Mouse (Mus musculus): ENCODE measurements around the gene Fam173b. TPM values are rescaled to one million over a fixed set of nuclear protein-coding genes. Genes with fewer than 3 reads are reported as not detected.

The Fam173b gene
- polyA plus RNA-seq, 1 experiment from 2014 or later, result 9.3 TPM

- no peak for DNase-seq
- Histone ChIP-seq H3K27me3 (ENCODE audit: insufficient read depth, low read length) (no peaks in the 10 kb centered on the region), H3K4me1 (ENCODE audit: insufficient read depth) (no peaks in the 10 kb centered on the region), H3K27ac (ENCODE audit: low read depth) (no peak overlapping the region), H3K9ac (replicated peaks) (no peak overlapping the region), H3K4me3 (ENCODE audit: low read depth, low read length) (no peak overlapping the region), H3K9me3 (ENCODE audit: low read length) (no peaks in the 10 kb centered on the region), H3K36me3 (replicated peaks; ENCODE audit: insufficient read depth, low read length) (no peaks in the 10 kb centered on the region), H3K4me2 (ENCODE audit: low read depth, low read length) (no peak overlapping the region)
- ATAC-seq, result no peak
- no peak for TF ChIP-seq EP300 (IDR thresholded peaks at IDR 0.05; ENCODE audit: low read depth)
- 71% methylated on average over 5 of the region's 5 CpGs for WGBS (ENCODE audit: insufficient replicate concordance)
Measured at GRCm38 (mm10) chr15:31660133-31660795, 58.6 kb downstream of the Fam173b start.

- Histone ChIP-seq H3K9me3 (ENCODE audit: low read length) (no peaks in the 10 kb centered on the region), H3K4me2 (ENCODE audit: low read depth, low read length) (no peak overlapping the region), H3K36me3 (replicated peaks; ENCODE audit: insufficient read depth, low read length) (no peaks in the 10 kb centered on the region), H3K4me3 (ENCODE audit: low read depth, low read length) (no peak overlapping the region), H3K4me1 (ENCODE audit: insufficient read depth) (no peaks in the 10 kb centered on the region), H3K27me3 (ENCODE audit: insufficient read depth, low read length) (no peaks in the 10 kb centered on the region), H3K27ac (ENCODE audit: low read depth) (no peak overlapping the region), H3K9ac (replicated peaks) (no peak overlapping the region)
- TF ChIP-seq EP300 (IDR thresholded peaks at IDR 0.05; ENCODE audit: low read depth) (no peak), CTCF (IDR thresholded peaks at IDR 0.05; ENCODE audit: low read depth) (no peak)
- WGBS (ENCODE audit: insufficient replicate concordance), result 72% methylated on average over 9 of the region's 9 CpGs
- no peak for ATAC-seq
- no peak for DNase-seq
Measured at GRCm38 (mm10) chr15:31660844-31661243, 59.2 kb downstream of the Fam173b start.

- WGBS (ENCODE audit: insufficient replicate concordance), result 76% methylated on average over 4 of the region's 4 CpGs
- Histone ChIP-seq H3K4me2 (ENCODE audit: low read depth, low read length) (no peak overlapping the region), H3K4me3 (ENCODE audit: low read depth, low read length) (no peak overlapping the region), H3K36me3 (replicated peaks; ENCODE audit: insufficient read depth, low read length) (no peaks in the 10 kb centered on the region), H3K9ac (replicated peaks) (no peak overlapping the region), H3K27me3 (ENCODE audit: insufficient read depth, low read length) (no peaks in the 10 kb centered on the region), H3K4me1 (ENCODE audit: insufficient read depth) (no peaks in the 10 kb centered on the region), H3K27ac (ENCODE audit: low read depth) (no peak overlapping the region), H3K9me3 (ENCODE audit: low read length) (no peaks in the 10 kb centered on the region)
- DNase-seq (no peak), ATAC-seq (no peak)
- TF ChIP-seq CTCF (IDR thresholded peaks at IDR 0.05; ENCODE audit: low read depth) (no peak), EP300 (IDR thresholded peaks at IDR 0.05; ENCODE audit: low read depth) (no peak)
Measured at GRCm38 (mm10) chr15:31661802-31662201, 60.1 kb downstream of the Fam173b start.

GRCm38 (mm10) chr15:31663074-31663473 lies 61.4 kb downstream of the Fam173b start:
- no peak overlapping the region for H3K9ac ChIP-seq (replicated peaks)
- no peaks in the 10 kb centered on the region for H3K36me3 ChIP-seq (replicated peaks; ENCODE audit: insufficient read depth, low read length)
- WGBS (ENCODE audit: insufficient replicate concordance), result 56% methylated on average over 3 of the region's 3 CpGs
- no peak overlapping the region for H3K4me3 ChIP-seq (ENCODE audit: low read depth, low read length)
- TF ChIP-seq CTCF (IDR thresholded peaks at IDR 0.05; ENCODE audit: low read depth), result no peak
- TF ChIP-seq EP300 (IDR thresholded peaks at IDR 0.05; ENCODE audit: low read depth), result no peak
- no peaks in the 10 kb centered on the region for H3K27me3 ChIP-seq (ENCODE audit: insufficient read depth, low read length)
- H3K27ac ChIP-seq (ENCODE audit: low read depth), result no peak overlapping the region
- no peaks in the 10 kb centered on the region for H3K9me3 ChIP-seq (ENCODE audit: low read length)
- no peak overlapping the region for H3K4me2 ChIP-seq (ENCODE audit: low read depth, low read length)
- DNase-seq, result no peak
- ATAC-seq, result peak; percentile 71
- H3K4me1 ChIP-seq (ENCODE audit: insufficient read depth), result no peaks in the 10 kb centered on the region

Other genes with a start within 250 kb of the Fam173b start
- 1.8 and 1.9 TPM in 2 replicates for gene Ankrd33b, start 234.1 kb upstream of the Fam173b start, polyA plus RNA-seq (2015; fragmentation: Nextera tagmentation; extraction: Ambion mirVana)
- gene Ropn1l, start 148.1 kb upstream of the Fam173b start, polyA plus RNA-seq (2015; fragmentation: Nextera tagmentation; extraction: Ambion mirVana), result 7.9 and 9.8 TPM in 2 replicates
- 14.8 and 17.3 TPM in 2 replicates for gene March6, start 70.8 kb upstream of the Fam173b start, polyA plus RNA-seq (2015; fragmentation: Nextera tagmentation; extraction: Ambion mirVana)
- gene Cmbl, start 36.5 kb upstream of the Fam173b start, polyA plus RNA-seq (2015; fragmentation: Nextera tagmentation; extraction: Ambion mirVana), result 112 and 113 TPM in 2 replicates
- 164 and 168 TPM in 2 replicates for gene Cct5, start within 50 bp of the Fam173b start, polyA plus RNA-seq (2015; fragmentation: Nextera tagmentation; extraction: Ambion mirVana)

All from liver, postnatal 0 days (tissue).